Mouse (Mus musculus): ENCODE measurements around the gene Cd24a.

The Cd24a gene

GRCm38 (mm10) chr10:43577997-43578331 is at the start of gene Cd24a:
Gene Cd24a (plus strand): TSS chr10:43578284.
- no peak for DNase-seq

GRCm38 (mm10) chr10:43534382-43534781 is 43.7 kb upstream of the Cd24a start:
- no peak for DNase-seq

GRCm38 (mm10) chr10:43537652-43538051 is 40.4 kb upstream of the Cd24a start:
- no peak for DNase-seq

GRCm38 (mm10) chr10:43538831-43539230 is 39.3 kb upstream of the Cd24a start:
- DNase-seq = no peak

- DNase-seq = peak in 1 of 2 experiments; percentile 16
Observed at GRCm38 (mm10) chr10:43539746-43540310, 38.3 kb upstream of the Cd24a start.

GRCm38 (mm10) chr10:43540442-43541152 is 37.5 kb upstream of the Cd24a start, which contains the start of gene 1700021F05Rik:
Gene 1700021F05Rik (minus strand): TSS chr10:43540994.
- DNase-seq = peak; percentile 98

- no peak for DNase-seq
Observed at GRCm38 (mm10) chr10:43541153-43541544, 36.9 kb upstream of the Cd24a start.

- no peak for DNase-seq
Observed at GRCm38 (mm10) chr10:43549411-43549810, 28.7 kb upstream of the Cd24a start.

GRCm38 (mm10) chr10:43550923-43551322 is 27.2 kb upstream of the Cd24a start:
- DNase-seq = no peak

GRCm38 (mm10) chr10:43551388-43551787 is 26.7 kb upstream of the Cd24a start:
- no peak for DNase-seq

GRCm38 (mm10) chr10:43557630-43558165 is 20.4 kb upstream of the Cd24a start:
- no peak for DNase-seq

- peak in 1 of 2 experiments; percentile 20 for DNase-seq
Observed at GRCm38 (mm10) chr10:43559313-43559712, 18.8 kb upstream of the Cd24a start.

GRCm38 (mm10) chr10:43560765-43561164 is 17.3 kb upstream of the Cd24a start:
- DNase-seq = no peak

GRCm38 (mm10) chr10:43561311-43561710 is 16.8 kb upstream of the Cd24a start:
- no peak for DNase-seq

- no peak for DNase-seq
Observed at GRCm38 (mm10) chr10:43574352-43574751, 3.7 kb upstream of the Cd24a start.

GRCm38 (mm10) chr10:43574956-43575355 is 3.1 kb upstream of the Cd24a start:
- peak; percentile 90 to 92 for DNase-seq

- DNase-seq = no peak
Observed at GRCm38 (mm10) chr10:43577299-43577996, 636 bp upstream of the Cd24a start.

GRCm38 (mm10) chr10:43578366-43578753 is 276 bp downstream of the Cd24a start:
- peak; percentile 45 to 49 for DNase-seq

GRCm38 (mm10) chr10:43578754-43579380 is 783 bp downstream of the Cd24a start:
- peak; percentile 70 to 72 for DNase-seq

GRCm38 (mm10) chr10:43579381-43580261 is 1.5 kb downstream of the Cd24a start:
- DNase-seq = peak; percentile 41 to 48

- peak; percentile 45 to 48 for DNase-seq
Observed at GRCm38 (mm10) chr10:43580649-43581078, 2.6 kb downstream of the Cd24a start.

- no peak for DNase-seq
Observed at GRCm38 (mm10) chr10:43581260-43581659, 3.2 kb downstream of the Cd24a start.

All from cerebellum, postnatal 14 days (tissue).